Mouse (Mus musculus) embryonic facial prominence, embryonic 11.5 days (tissue): ENCODE data around the gene Arhgap19. TPM values are rescaled to one million over a fixed set of nuclear protein-coding genes. Genes with fewer than 3 reads are reported as not detected.

Source experiments
- ATAC-seq: fragments of 200-750 bp; cut with Nextera tagmentation; replicated peaks from 2 replicates; pipeline ENCODE4 v1.8.0; 2017; ENCODE audit warnings: low read depth; ENCODE audit not compliant: insufficient number of reproducible peaks, low FRiP score, low TSS enrichment
- DNase-seq: peaks from one replicate; pipeline ENCODE4 v3.0.0-alpha.2; 2015; ENCODE audit warnings: low spot score
- H3K27ac ChIP-seq: fragments of 300-500 bp; sonication (generic); replicated peaks from 2 replicates; pipeline ENCODE4 v1.5.1; 2014; ENCODE audit warnings: mild to moderate bottlenecking, low read depth, low read length, control low read depth
- H3K27me3 ChIP-seq: fragments of 300-500 bp; sonication (generic); 2 replicates; pipeline ENCODE4 v1.6.1; 2014; ENCODE audit warnings: mild to moderate bottlenecking, low read length, moderate library complexity, mixed read lengths; ENCODE audit not compliant: control insufficient read depth, insufficient read depth
- H3K36me3 ChIP-seq: fragments of 300-500 bp; sonication (generic); replicated peaks from 2 replicates; pipeline ENCODE4 v1.6.1; 2014; ENCODE audit warnings: low read depth, mild to moderate bottlenecking, low read length, moderate library complexity, mixed read lengths; ENCODE audit not compliant: control insufficient read depth, insufficient read depth
- H3K4me1 ChIP-seq: fragments of 300-500 bp; sonication (generic); 2 replicates; pipeline ENCODE4 v1.6.1; 2014; ENCODE audit warnings: low read length, mixed read lengths; ENCODE audit not compliant: control insufficient read depth, insufficient read depth
- H3K4me2 ChIP-seq: fragments of 300-500 bp; sonication (generic); 2 replicates; pipeline ENCODE4 v1.6.1; 2014; ENCODE audit warnings: low read depth, mild to moderate bottlenecking, control low read depth, low read length, moderate library complexity
- H3K4me3 ChIP-seq: fragments of 300-500 bp; sonication (generic); 2 replicates; pipeline ENCODE4 v1.5.1; 2014; ENCODE audit warnings: low read depth, low read length, control low read depth
- H3K9ac ChIP-seq: fragments of 300-500 bp; sonication (generic); replicated peaks from 2 replicates; pipeline ENCODE4 v1.6.1; 2014; ENCODE audit warnings: mild to moderate bottlenecking, control low read depth, low read length
- H3K9me3 ChIP-seq: fragments of 300-500 bp; sonication (generic); replicated peaks from 2 replicates; pipeline ENCODE4 v1.6.1; 2016; ENCODE audit warnings: mild to moderate bottlenecking, low read length, inconsistent platforms, mixed read lengths; ENCODE audit not compliant: control insufficient read depth
- WGBS: fragments of 180-500 bp; shearing (Covaris S2); extraction: QIAGEN DNeasy Blood & Tissue Kit; methylation state at CpG from one replicate; pipeline ENCODE4 v1.1.7; 2014; 5-methylcytosine and 5-hydroxymethylcytosine counted together
- polyA plus RNA-seq: library from polyadenylated mRNA; unstranded; fragments of >200 nt; fragmentation: Nextera tagmentation; extraction: Ambion mirVana; gene quantifications from 2 replicates; pipeline ENCODE4 v1.2.1, GENCODE M21; 2014

Gene Arhgap19
- polyA plus RNA-seq, 1 experiment from 2014 or later = 48.1 TPM

DNA sequence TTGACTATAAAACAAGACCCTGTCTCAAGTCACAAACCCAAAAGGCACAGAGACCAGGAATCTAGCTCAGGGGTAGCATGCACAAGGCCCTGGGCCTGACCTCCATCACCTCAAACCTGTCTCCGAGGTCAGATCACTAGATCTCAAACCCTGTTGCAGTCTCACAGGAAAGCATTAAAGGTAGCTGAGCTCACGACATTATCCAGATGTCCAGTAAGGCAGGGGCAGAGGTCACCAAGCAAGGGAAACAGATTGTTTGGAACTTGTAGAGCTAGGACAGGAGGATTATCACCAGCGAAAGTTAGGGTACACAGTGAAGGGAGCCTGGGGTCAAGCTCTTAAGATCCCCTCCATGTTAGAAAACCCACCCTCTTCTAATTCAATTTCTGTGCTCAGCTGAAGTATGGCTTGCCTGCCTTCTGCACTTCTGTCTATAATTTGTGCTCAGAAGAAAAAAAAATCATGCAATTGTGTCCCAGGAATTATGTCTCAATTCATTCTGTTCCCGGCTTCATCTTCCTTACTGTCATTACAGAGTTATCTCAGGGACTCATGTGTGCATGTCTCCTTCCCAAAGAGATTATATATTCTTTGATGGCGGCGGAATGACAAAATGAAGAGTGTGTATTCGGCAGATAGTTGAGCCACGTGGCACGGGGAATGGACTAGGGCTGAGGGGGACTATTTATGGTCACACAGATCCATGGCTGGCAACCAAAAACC is 35.5 kb upstream of the Arhgap19 start:
- 59% methylated on average over 9 of the region's 9 CpGs for WGBS
- 0 out of 2 replicates have a peak, but pooled peaks cover 2% of the 10 kb centered on the region for H3K27me3 ChIP-seq
- H3K4me3 ChIP-seq = no peak overlapping the region
- no peaks in the 10 kb centered on the region for H3K4me1 ChIP-seq
- no peak overlapping the region for H3K4me2 ChIP-seq
- H3K9ac ChIP-seq = no peak overlapping the region
- DNase-seq (no peak), ATAC-seq (no peak)
- no peaks in the 10 kb centered on the region for H3K36me3 ChIP-seq
- H3K27ac ChIP-seq = no peak overlapping the region
- H3K9me3 ChIP-seq = no peaks in the 10 kb centered on the region

DNA sequence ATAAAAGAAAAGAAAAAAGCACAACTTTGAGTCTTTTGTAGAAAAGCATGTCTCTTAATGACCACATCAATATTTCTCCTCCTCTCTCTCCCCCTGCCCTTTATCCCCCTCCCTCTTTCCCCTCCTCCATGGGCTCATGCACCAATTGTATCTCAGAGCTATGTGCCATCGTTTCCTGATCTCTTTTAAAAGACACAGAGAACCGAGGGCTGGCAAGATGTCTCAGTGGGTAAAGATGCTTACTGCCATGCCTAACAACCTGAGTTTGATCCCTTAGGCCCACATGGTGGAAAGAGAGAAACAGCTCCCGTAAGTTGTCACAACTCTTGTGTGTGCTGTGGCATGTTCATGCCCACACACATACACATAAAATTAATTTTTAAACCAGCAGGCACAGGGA is 34.9 kb upstream of the Arhgap19 start:
- no peak overlapping the region for H3K4me2 ChIP-seq
- WGBS = 56% methylated on average over 3 of the region's 3 CpGs
- no peak for ATAC-seq
- H3K4me1 ChIP-seq = peaks cover 3% of the 10 kb centered on the region; the same call in 1 of the 2 replicates
- H3K4me3 ChIP-seq = no peak overlapping the region
- no peak overlapping the region for H3K27ac ChIP-seq
- no peaks in the 10 kb centered on the region for H3K36me3 ChIP-seq
- no peak overlapping the region for H3K9ac ChIP-seq
- 0 out of 2 replicates have a peak, but pooled peaks cover 2% of the 10 kb centered on the region for H3K27me3 ChIP-seq
- no peaks in the 10 kb centered on the region for H3K9me3 ChIP-seq
- no peak for DNase-seq

DNA sequence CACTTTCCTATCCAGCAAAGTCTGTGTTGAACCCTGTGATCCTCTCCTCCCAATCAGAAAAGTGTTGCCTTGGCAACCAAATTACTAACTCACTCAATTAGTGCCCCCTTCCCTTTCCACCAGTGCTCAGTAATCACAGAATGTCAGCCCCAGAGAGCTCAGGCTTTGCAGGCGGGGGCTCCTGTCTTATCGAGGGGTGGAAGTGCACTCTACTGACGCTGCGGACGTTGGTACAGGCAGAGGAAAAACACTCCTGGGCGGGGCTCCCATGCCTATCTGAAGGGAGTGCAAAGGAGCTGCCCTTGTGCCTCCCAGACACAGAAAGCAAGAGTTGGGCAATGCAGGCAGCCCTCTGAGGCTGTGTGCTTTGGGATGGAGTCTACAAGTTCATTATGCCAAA is 34.0 kb upstream of the Arhgap19 start:
- DNase-seq (peak; percentile 69), ATAC-seq (0 out of 2 replicates have a peak, but pooled peaks have one; percentile 64)
- Histone ChIP-seq H3K9me3 (no peaks in the 10 kb centered on the region), H3K4me1 (peaks cover 6% of the 10 kb centered on the region), H3K27ac (no peak overlapping the region), H3K4me2 (0 out of 2 replicates have a peak overlapping the region, but pooled peaks have one; percentile 0), H3K36me3 (no peaks in the 10 kb centered on the region), H3K9ac (no peak overlapping the region), H3K27me3 (0 out of 2 replicates have a peak, but pooled peaks cover 2% of the 10 kb centered on the region), H3K4me3 (no peak overlapping the region)
- WGBS = under 1% methylated on average over 6 of the region's 6 CpGs

DNA sequence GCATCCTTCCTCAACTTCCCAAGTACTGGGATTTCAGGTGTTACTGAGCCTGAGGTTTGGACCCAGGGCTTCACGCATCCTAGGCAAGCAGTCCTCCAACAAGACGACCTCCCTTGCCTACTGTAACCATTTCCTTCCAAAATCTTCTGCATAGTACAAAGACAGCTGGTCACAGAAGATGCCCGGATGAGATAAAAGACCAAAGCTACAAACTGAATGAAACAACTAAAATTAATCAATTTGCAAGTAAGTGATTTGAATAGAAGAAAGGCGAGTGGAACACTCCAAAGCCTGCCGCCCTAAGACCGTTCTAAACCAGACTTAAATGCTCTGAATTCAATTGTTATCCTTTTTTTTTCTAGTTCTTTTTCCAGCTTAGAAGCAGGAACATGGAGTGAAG is 33.6 kb upstream of the Arhgap19 start:
- Histone ChIP-seq H3K27me3 (0 out of 2 replicates have a peak, but pooled peaks cover 2% of the 10 kb centered on the region), H3K36me3 (no peaks in the 10 kb centered on the region), H3K4me3 (no peak overlapping the region), H3K27ac (no peak overlapping the region), H3K4me2 (no peak overlapping the region), H3K4me1 (peaks cover 7% of the 10 kb centered on the region), H3K9me3 (no peaks in the 10 kb centered on the region), H3K9ac (no peak overlapping the region)
- ATAC-seq (no peak), DNase-seq (no peak)
- whole genome bisulfite sequencing = 52% methylated on average over 6 of the region's 6 CpGs

DNA sequence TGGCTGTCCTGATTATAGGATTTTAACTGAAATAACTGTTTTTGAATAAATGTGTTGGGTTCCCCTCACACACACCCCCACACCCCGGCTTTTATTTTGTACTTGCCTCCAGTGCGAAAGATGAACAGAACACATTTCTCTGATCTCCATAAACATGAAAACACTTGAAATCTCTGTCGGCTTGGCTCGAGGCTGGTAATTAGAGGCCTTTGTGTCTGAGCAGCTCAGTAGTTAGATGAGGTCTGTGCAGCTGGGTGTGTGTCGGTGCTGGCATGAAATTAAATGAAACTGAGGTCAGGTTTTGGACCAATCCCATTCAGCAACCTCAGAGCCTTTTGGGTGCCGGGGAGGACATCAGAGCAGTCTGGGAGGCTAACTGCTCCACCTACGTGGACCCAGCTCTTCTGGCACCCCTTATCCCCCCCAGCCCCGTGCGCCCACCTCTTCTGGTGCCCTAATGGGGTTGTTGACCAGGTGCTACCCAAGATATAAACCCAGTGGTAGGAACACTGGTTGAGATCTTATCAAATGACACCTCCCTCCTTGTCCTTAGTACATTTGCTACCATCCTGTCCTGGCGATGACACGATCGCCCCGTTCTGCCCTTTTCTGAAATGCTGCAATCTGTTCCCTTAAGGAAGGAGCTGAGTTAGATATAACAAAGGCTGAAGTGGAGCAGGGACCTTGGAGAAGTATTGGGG is 30.8 kb upstream of the Arhgap19 start:
- Histone ChIP-seq H3K4me3 (no peak overlapping the region), H3K9ac (no peak overlapping the region), H3K27me3 (0 out of 2 replicates have a peak, but pooled peaks cover 2% of the 10 kb centered on the region), H3K4me2 (no peak overlapping the region), H3K36me3 (no peaks in the 10 kb centered on the region), H3K4me1 (peaks cover 7% of the 10 kb centered on the region), H3K9me3 (no peaks in the 10 kb centered on the region), H3K27ac (no peak overlapping the region)
- ATAC-seq (no peak), DNase-seq (no peak)
- WGBS = 68% methylated on average over 13 of the region's 13 CpGs

DNA sequence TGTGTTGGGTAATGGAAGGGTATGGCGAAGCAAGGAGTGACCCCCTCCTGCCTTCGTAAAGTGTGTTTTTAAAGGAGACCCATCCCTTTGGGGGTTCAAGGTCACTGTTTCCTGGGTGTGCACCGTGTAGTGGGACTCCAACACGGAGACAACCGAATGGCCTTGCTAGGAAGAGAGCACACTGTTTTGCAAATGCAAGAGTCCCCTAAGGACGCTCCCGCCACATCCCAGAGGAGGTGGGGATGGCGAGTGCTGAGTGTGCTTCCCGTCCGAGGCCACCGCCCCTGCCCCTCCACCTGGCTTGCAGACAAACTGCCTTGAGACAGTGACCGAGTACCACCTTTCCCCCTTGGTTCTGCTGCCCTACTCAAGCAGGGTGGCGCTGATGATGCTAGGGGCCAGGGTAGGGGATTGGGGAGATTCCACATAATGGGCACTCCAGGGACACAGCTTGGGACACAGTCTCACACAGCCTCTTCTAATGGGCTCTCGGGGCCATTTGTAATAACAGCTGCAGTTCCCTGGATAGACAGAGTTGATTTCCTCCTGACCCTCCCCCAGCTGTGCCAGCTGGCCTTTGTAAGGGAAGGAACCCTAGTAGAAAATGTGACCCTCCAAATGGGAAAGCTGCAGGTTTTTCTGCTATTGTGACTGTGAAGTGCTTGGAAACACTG is 30.0 kb upstream of the Arhgap19 start:
- H3K27ac ChIP-seq = no peak overlapping the region
- H3K4me2 ChIP-seq = peak overlapping the region; percentile 98
- peaks cover 7% of the 10 kb centered on the region for H3K4me1 ChIP-seq
- H3K9ac ChIP-seq = no peak overlapping the region; the same call in 1 of the 2 replicates
- WGBS = 4% methylated on average over 14 of the region's 14 CpGs
- DNase-seq (no peak), ATAC-seq (no peak)
- H3K36me3 ChIP-seq = no peaks in the 10 kb centered on the region
- H3K27me3 ChIP-seq = 0 out of 2 replicates have a peak, but pooled peaks cover 2% of the 10 kb centered on the region
- no peaks in the 10 kb centered on the region for H3K9me3 ChIP-seq
- H3K4me3 ChIP-seq = no peak overlapping the region

DNA sequence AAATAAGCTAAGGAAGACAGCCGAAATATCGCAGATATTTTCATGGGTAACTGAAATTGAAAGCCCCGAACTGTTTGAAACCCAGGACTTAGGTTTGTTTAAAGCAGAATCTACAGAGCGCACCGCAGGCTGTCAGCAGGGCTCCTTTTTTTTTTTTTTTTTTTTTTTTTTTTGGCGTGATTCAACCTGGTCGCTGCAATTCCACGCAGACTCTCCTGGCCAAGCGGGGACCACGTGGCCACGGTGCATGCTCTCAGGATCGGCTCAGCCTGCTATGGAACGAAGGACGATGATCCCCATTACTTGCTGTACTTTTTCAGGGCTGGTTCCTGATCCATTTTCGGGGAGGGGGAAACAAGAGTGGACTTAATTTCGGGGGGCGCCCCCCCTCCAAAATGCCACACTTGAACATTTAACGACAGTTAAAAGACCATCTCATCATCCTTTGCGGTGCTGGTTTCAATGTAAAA is 29.3 kb upstream of the Arhgap19 start:
- ATAC-seq (no peak), DNase-seq (peak; percentile 42)
- no peaks in the 10 kb centered on the region for H3K36me3 ChIP-seq
- peak overlapping the region; percentile 77 for H3K4me3 ChIP-seq
- H3K27ac ChIP-seq = no peak overlapping the region
- H3K9me3 ChIP-seq = no peaks in the 10 kb centered on the region
- 1% methylated on average over 19 of the region's 19 CpGs for WGBS
- H3K9ac ChIP-seq = peak overlapping the region; percentile 79; the same call in 1 of the 2 replicates
- peak overlapping the region; percentile 98 for H3K4me2 ChIP-seq
- H3K27me3 ChIP-seq = 0 out of 2 replicates have a peak, but pooled peaks cover 2% of the 10 kb centered on the region
- peaks cover 7% of the 10 kb centered on the region for H3K4me1 ChIP-seq
